Mouse (Mus musculus) frontal cortex, adult 2 months (tissue): ENCODE measurements around the gene Ccnb1ip1. TPM values are rescaled to one million over a fixed set of nuclear protein-coding genes. Genes with fewer than 3 reads are reported as not detected.

ENCODE experiments used
- DNase-seq, 2 experiments: peaks; one replicate each; pipeline ENCODE4 v3.0.0; 2022; ENCODE audit warnings: low spot score in 1 of 2; ENCODE audit errors: extremely low spot score in 1 of 2
- polyA plus RNA-seq: library from polyadenylated mRNA; depleted of rRNA; stranded (reverse); fragments of >200 nt; gene quantifications from 2 replicates; pipeline ENCODE4 v1.2.3, GENCODE M21; 2012; rRNA removed

The Ccnb1ip1 gene
- polyA plus RNA-seq, 1 experiment = 0.06 TPM

DNA sequence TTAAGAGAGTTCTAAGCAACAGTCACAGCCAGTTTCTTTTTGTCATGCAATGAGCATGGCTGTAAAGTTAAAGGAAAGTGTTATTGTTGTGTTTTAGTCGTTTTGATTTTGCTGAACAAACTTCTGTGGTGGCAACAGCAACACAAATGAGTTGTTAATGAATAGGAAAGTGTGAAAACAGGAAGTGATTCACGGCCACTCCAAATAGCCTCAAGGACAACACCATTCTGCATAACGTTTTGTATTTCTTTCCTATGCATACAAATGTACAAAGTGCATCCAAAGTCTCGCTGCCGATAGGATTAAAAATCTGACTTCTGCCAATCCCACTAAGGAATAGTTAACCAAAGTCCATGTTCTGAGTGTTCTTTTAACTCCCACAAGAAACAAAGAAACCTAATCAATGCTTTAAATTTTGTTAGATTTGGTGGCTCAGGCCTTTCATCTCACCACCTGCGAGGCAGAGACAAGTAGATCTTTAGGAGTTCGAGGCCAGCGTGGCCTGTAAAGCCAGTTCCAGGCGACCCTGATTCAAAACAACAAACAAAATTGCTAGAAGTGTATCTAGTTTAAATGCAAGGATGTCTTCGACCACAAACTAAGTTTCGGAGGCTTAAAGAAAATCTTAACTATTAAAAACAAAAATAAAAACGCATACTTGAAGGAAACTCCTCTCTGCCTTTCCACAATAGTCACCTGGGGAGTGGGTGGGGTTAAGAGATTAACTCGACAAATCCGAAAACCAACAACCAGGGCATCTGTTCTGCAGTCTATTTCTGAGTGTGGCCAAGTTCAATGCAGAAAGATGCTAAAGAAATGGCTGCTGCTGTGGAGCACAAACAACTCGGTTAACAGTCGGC, 22.9 kb downstream of the Ccnb1ip1 start:
- no peak for DNase-seq

DNA sequence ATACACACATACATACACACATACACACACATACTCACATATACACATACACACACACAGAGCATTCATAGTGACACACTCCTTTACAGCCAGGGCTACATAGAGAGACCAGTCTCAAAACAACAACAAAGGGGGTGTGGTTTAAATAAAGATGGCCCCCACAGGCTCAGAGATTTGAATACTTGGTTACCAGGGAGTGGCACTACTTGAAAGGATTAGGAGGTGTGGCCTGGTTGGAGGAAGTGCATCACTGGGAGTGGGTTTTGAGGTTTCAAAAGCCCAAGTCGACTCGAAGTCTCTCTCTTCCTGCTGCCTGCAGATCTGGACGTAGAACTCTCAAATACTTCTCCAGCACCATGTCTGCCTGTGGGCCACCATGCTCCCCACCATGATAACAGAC, 25.4 kb downstream of the Ccnb1ip1 start:
- DNase-seq = no peak

GRCm38 (mm10) chr14:50771342-50771741, 36.2 kb downstream of the Ccnb1ip1 start:
- DNase-seq = peak in 1 of 2 experiments; percentile 40

DNA sequence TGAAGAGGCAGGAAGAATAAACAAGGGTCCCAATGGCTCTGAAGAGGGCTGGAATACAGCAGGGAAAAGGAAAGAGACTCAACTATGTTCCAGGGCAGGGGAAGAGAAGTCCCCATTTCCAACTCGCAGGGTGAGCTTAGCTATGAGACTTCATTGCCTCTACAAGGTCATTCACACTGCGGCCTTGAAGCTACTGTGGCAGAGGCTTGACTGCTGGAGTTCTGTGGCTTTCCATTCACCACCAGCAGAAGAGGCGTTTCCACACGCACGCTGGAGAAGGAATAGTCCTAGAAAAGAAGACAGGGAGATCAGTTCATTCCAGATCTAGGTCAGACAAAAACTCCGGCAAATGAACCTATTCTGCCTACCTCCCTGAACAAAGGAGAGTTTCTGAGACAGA, 41.8 kb downstream of the Ccnb1ip1 start:
- no peak for DNase-seq

DNA sequence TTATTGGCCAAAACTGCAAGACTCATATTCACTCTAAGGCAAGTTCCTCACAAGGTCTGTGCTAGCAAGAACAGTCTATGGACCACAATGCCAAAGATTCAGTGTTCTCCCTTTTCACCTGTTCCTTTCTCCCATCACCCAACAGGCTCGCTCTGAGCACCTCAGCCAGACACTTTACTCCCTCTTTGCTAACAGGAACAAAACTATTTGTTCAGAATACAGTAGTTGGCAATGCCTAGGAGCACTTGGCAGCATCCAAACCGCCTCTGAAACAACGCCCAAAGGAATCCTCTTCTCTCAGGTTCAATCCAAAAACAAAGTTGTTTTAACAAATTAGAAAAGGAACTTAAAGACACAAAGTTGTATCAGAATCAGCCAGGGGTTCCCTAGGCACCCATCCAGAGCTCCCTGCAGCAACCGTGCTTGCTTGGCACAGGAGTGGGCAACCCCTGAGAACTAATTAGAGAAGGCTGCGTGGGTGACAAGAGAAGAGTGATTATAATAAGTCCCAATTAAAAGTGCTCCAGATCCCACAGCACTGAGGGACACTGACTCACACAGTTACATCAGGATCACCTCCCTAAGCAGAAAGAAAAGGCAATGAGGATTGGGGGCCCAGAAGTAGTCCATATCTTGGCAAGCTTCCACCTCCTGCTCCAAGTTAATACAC, 49.0 kb downstream of the Ccnb1ip1 start:
- peak; percentile 30 to 44 for DNase-seq

- no peak for DNase-seq
Observed at GRCm38 (mm10) chr14:50744994-50745393, 62.5 kb downstream of the Ccnb1ip1 start, which contains the start of gene Olfr749. Gene Olfr749 (minus strand): TSS chr14:50745094.

GRCm38 (mm10) chr14:50741584-50741983, 65.9 kb downstream of the Ccnb1ip1 start:
- no peak for DNase-seq

GRCm38 (mm10) chr14:50740334-50740733, 67.2 kb downstream of the Ccnb1ip1 start:
- no peak for DNase-seq

Other genes with a start within 250 kb of the Ccnb1ip1 start
- gene Olfr744, start 192.9 kb downstream of the Ccnb1ip1 start, polyA plus RNA-seq = not detected in 2 replicates
- 0.06 TPM in 1 of 2 replicates, not detected in the other for gene Olfr745, start 168.3 kb downstream of the Ccnb1ip1 start, polyA plus RNA-seq
- not detected in 2 replicates for gene Olfr746, start 160.6 kb downstream of the Ccnb1ip1 start, polyA plus RNA-seq
- not detected in 2 replicates for gene Olfr747, start 114.5 kb downstream of the Ccnb1ip1 start, polyA plus RNA-seq
- gene Olfr748, start 100.4 kb downstream of the Ccnb1ip1 start, polyA plus RNA-seq = not detected in 2 replicates
- gene Olfr749, start 62.6 kb downstream of the Ccnb1ip1 start, polyA plus RNA-seq = 0.13 and 0.14 TPM in 2 replicates
- 61.4 and 70.5 TPM in 2 replicates for gene Ttc5, start 22.2 kb downstream of the Ccnb1ip1 start, polyA plus RNA-seq
- 58.4 and 58.7 TPM in 2 replicates for gene Parp2, start 109 bp upstream of the Ccnb1ip1 start, polyA plus RNA-seq
- 3.5 and 5.2 TPM in 2 replicates for gene Tep1, start 62.8 kb upstream of the Ccnb1ip1 start, polyA plus RNA-seq
- 3.1 and 3.3 TPM in 2 replicates for gene Klhl33, start 89.8 kb upstream of the Ccnb1ip1 start, polyA plus RNA-seq
- 66.7 and 70.0 TPM in 2 replicates for gene Osgep, start 117.2 kb upstream of the Ccnb1ip1 start, polyA plus RNA-seq
- gene Apex1, start 117.2 kb upstream of the Ccnb1ip1 start, polyA plus RNA-seq = 60.2 and 60.5 TPM in 2 replicates
- gene Pip4p1, start 123.1 kb upstream of the Ccnb1ip1 start, polyA plus RNA-seq = 156 and 184 TPM in 2 replicates
- gene Pnp, start 123.3 kb upstream of the Ccnb1ip1 start, polyA plus RNA-seq = 27.2 and 30.1 TPM in 2 replicates
- gene Gm49342, start 136.8 kb upstream of the Ccnb1ip1 start, polyA plus RNA-seq = 25.7 and 37.9 TPM in 2 replicates
- gene Pnp2, start 148.3 kb upstream of the Ccnb1ip1 start, polyA plus RNA-seq = 1.3 and 1.7 TPM in 2 replicates
- 0.16 TPM in 1 of 2 replicates, not detected in the other for gene Rnase10, start 200.0 kb upstream of the Ccnb1ip1 start, polyA plus RNA-seq
- gene Rnase9, start 234.1 kb upstream of the Ccnb1ip1 start, polyA plus RNA-seq = not detected in 2 replicates
- gene Rnase11, start 242.4 kb upstream of the Ccnb1ip1 start, polyA plus RNA-seq = not detected in 2 replicates
- gene Rnase12, start 249.9 kb upstream of the Ccnb1ip1 start, polyA plus RNA-seq = 0.20 TPM in 1 of 2 replicates, not detected in the other